ENCODE assay signal across 9 mouse cellular contexts in genomic region chr4:141031733-141032132, GRCm38 (mm10). TPM values are rescaled to one million over a fixed set of nuclear protein-coding genes. Genes with fewer than 3 reads are reported as not detected.
DNase-seq lines count a peak whose midpoint lies in the region; ATAC-seq and TF ChIP-seq lines count a peak whose summit lies in the region.
"Had no signal": no experiment of that assay in that cellular context is flagged by ENCODE, and none has a peak within 500 bp of the region (broad histone marks: within the 10 kb centered on the region; RNA-seq: fewer than 3 reads in every experiment).

No protein-coding gene starts in this region.

- H3K79me2 ChIP-seq in CH12.LX (replicated peaks; ENCODE audit: control insufficient read depth, extremely low read depth, insufficient read depth, poor library complexity, severe bottlenecking): no peaks in the 10 kb centered on the region

- peak; percentile 71 for DNase-seq in CH12.LX (ENCODE audit: extremely low read depth)
- DNase-seq in kidney, postnatal 14 days: peak; percentile 75
- DNase-seq in liver, postnatal 0 days: peak; percentile 83
- DNase-seq in thymus, postnatal 0 days (ENCODE audit: low spot score): peak; percentile 81

- no peaks in the 10 kb centered on the region for H3K4me1 ChIP-seq in CH12.LX (ENCODE audit: control insufficient read depth in 1 of 2, insufficient read depth in 2 of 2)
- no peaks in the 10 kb centered on the region for H3K4me1 ChIP-seq in bone marrow, adult 2 months (ENCODE audit: control insufficient read depth, insufficient read depth, low read length)
- H3K4me1 ChIP-seq in embryonic facial prominence, embryonic 15.5 days: peaks cover 29% of the 10 kb centered on the region
- peaks cover 3% of the 10 kb centered on the region for H3K4me1 ChIP-seq in heart, embryonic 16.5 days (ENCODE audit: control insufficient read depth, insufficient read depth, low read length)
- no peaks in the 10 kb centered on the region for H3K4me1 ChIP-seq in liver, postnatal 0 days (ENCODE audit: insufficient read depth)
- H3K4me1 ChIP-seq in neural tube, embryonic 14.5 days (ENCODE audit: control insufficient read depth, insufficient read depth, low read length): no peaks in the 10 kb centered on the region

- no peak overlapping the region for H3K9ac ChIP-seq in CH12.LX (ENCODE audit: insufficient read depth, low read depth)
- no peak overlapping the region for H3K9ac ChIP-seq in embryonic facial prominence, embryonic 15.5 days
- no peak overlapping the region for H3K9ac ChIP-seq in heart, embryonic 16.5 days (ENCODE audit: low read length)
- H3K9ac ChIP-seq in liver, postnatal 0 days (replicated peaks): no peak overlapping the region
- no peak overlapping the region for H3K9ac ChIP-seq in neural tube, embryonic 14.5 days (replicated peaks; ENCODE audit: low read depth, low read length)

- peak; percentile 91 for TF ChIP-seq RAD21 in CH12.LX (IDR thresholded peaks at IDR 0.05; ENCODE audit: low read depth, low read length)

- in situ Hi-C loops in CH12.LX (cut with MboI; ENCODE audit: low pct_ligation_motif_present, low pct_unique_long_range_greater_than_20kb, low sequenced_read_pairs): no loop called here

- TF ChIP-seq CTCF in CH12.LX (conservative IDR thresholded peaks at IDR 0.05 in 1 of 2, IDR thresholded peaks at IDR 0.05 in 1 of 2; ENCODE audit: low read depth in 2 of 2, low read length in 2 of 2): peak; percentile 51 to 92
- peak; percentile 95 for TF ChIP-seq CTCF in bone marrow, adult 2 months (IDR thresholded peaks at IDR 0.05; ENCODE audit: control insufficient read depth, insufficient read depth, low read length)
- TF ChIP-seq CTCF in liver, postnatal 0 days (IDR thresholded peaks at IDR 0.05; ENCODE audit: low read depth): peak; percentile 97

- no peak for TF ChIP-seq POLR2A in CH12.LX (IDR thresholded peaks at IDR 0.05; ENCODE audit: low read depth, low read length)
- TF ChIP-seq POLR2A in bone marrow, adult 2 months (IDR thresholded peaks at IDR 0.05; ENCODE audit: borderline replicate concordance, control insufficient read depth, low read depth, low read length): no peak

- H3K36me3 ChIP-seq in CH12.LX (replicated peaks in 1 of 2; ENCODE audit: control insufficient read depth in 1 of 2, insufficient read depth in 1 of 2, low read length in 1 of 2): peaks cover 7 to 84% of the 10 kb centered on the region in 2 experiments
- peaks cover 40% of the 10 kb centered on the region for H3K36me3 ChIP-seq in embryonic facial prominence, embryonic 15.5 days
- H3K36me3 ChIP-seq in heart, embryonic 16.5 days (ENCODE audit: control insufficient read depth, insufficient read depth): peaks cover 2% of the 10 kb centered on the region; the same call in 1 of the 2 replicates
- H3K36me3 ChIP-seq in liver, postnatal 0 days (replicated peaks; ENCODE audit: insufficient read depth, low read length): no peaks in the 10 kb centered on the region
- peaks cover 5% of the 10 kb centered on the region; the same call in 1 of the 2 replicates for H3K36me3 ChIP-seq in neural tube, embryonic 14.5 days (ENCODE audit: control insufficient read depth, insufficient read depth, low read length)

- no peak for TF ChIP-seq EP300 in CH12.LX (IDR thresholded peaks at IDR 0.05; ENCODE audit: low read length)
- TF ChIP-seq EP300 in liver, postnatal 0 days (IDR thresholded peaks at IDR 0.05; ENCODE audit: low read depth): no peak

- no peaks in the 10 kb centered on the region for H3K9me3 ChIP-seq in CH12.LX (replicated peaks; ENCODE audit: low read length)
- H3K9me3 ChIP-seq in embryonic facial prominence, embryonic 15.5 days (replicated peaks): no peaks in the 10 kb centered on the region
- H3K9me3 ChIP-seq in heart, embryonic 16.5 days (replicated peaks; ENCODE audit: control insufficient read depth, low read length): no peaks in the 10 kb centered on the region
- no peaks in the 10 kb centered on the region for H3K9me3 ChIP-seq in liver, postnatal 0 days (ENCODE audit: low read length)
- no peaks in the 10 kb centered on the region for H3K9me3 ChIP-seq in neural tube, embryonic 14.5 days (ENCODE audit: control insufficient read depth, low read length)

- dilution Hi-C loops in CH12.LX (cut with MboI; ENCODE audit: extremely low pct_ligation_motif_present, extremely low pct_unique_long_range_greater_than_20kb, low sequenced_read_pairs): no loop called here

- H3K27me3 ChIP-seq in CH12.LX (replicated peaks): no peaks in the 10 kb centered on the region
- no peaks in the 10 kb centered on the region for H3K27me3 ChIP-seq in embryonic facial prominence, embryonic 15.5 days
- H3K27me3 ChIP-seq in heart, embryonic 16.5 days (ENCODE audit: control insufficient read depth, insufficient read depth, low read length): no peaks in the 10 kb centered on the region
- H3K27me3 ChIP-seq in liver, postnatal 0 days (ENCODE audit: insufficient read depth, low read length): no peaks in the 10 kb centered on the region
- H3K27me3 ChIP-seq in neural tube, embryonic 14.5 days (ENCODE audit: control insufficient read depth, insufficient read depth, low read length): no peaks in the 10 kb centered on the region

- no peak overlapping the region for H3K4me2 ChIP-seq in CH12.LX (ENCODE audit: insufficient read depth, low read depth, poor library complexity, severe bottlenecking)
- no peak overlapping the region for H3K4me2 ChIP-seq in embryonic facial prominence, embryonic 15.5 days (replicated peaks)
- no peak overlapping the region for H3K4me2 ChIP-seq in heart, embryonic 16.5 days (ENCODE audit: low read depth, low read length)
- no peak overlapping the region for H3K4me2 ChIP-seq in liver, postnatal 0 days (ENCODE audit: low read depth, low read length)
- no peak overlapping the region for H3K4me2 ChIP-seq in neural tube, embryonic 14.5 days (ENCODE audit: low read depth, low read length)

- ATAC-seq in embryonic facial prominence, embryonic 15.5 days (ENCODE audit: insufficient number of reproducible peaks, low FRiP score, low TSS enrichment, low read depth): peak; percentile 68; the same call in 1 of the 2 replicates
- peak; percentile 67 for ATAC-seq in heart, embryonic 16.5 days (replicated peaks; ENCODE audit: extremely low read depth, insufficient read depth, low FRiP score)
- ATAC-seq in liver, postnatal 0 days: peak; percentile 44
- ATAC-seq in neural tube, embryonic 14.5 days (ENCODE audit: low read depth): peak; percentile 71; the same call in 1 of the 2 replicates

- H3K27ac ChIP-seq in CH12.LX (ENCODE audit: insufficient read depth, low read depth): no peak overlapping the region
- no peak overlapping the region for H3K27ac ChIP-seq in bone marrow, adult 2 months (ENCODE audit: control insufficient read depth, insufficient read depth, low read depth, low read length, poor library complexity)
- 0 out of 2 replicates have a peak overlapping the region, but pooled peaks have one; percentile 34 for H3K27ac ChIP-seq in embryonic facial prominence, embryonic 15.5 days (replicated peaks)
- H3K27ac ChIP-seq in heart, embryonic 16.5 days (ENCODE audit: low read length): no peak overlapping the region
- H3K27ac ChIP-seq in liver, postnatal 0 days (ENCODE audit: low read depth): no peak overlapping the region
- no peak overlapping the region for H3K27ac ChIP-seq in neural tube, embryonic 14.5 days (ENCODE audit: low read depth, low read length)

- H3K4me3 ChIP-seq in CH12.LX (replicated peaks in 1 of 3; ENCODE audit: low read depth in 2 of 3, low read length in 2 of 3, poor library complexity in 1 of 3): no peak overlapping the region
- no peak overlapping the region for H3K4me3 ChIP-seq in bone marrow, adult 2 months (replicated peaks; ENCODE audit: control insufficient read depth, low read depth, low read length)
- H3K4me3 ChIP-seq in embryonic facial prominence, embryonic 15.5 days (replicated peaks): no peak overlapping the region
- no peak overlapping the region for H3K4me3 ChIP-seq in heart, embryonic 16.5 days (ENCODE audit: low read length)
- H3K4me3 ChIP-seq in liver, postnatal 0 days (ENCODE audit: low read depth, low read length): no peak overlapping the region
- no peak overlapping the region for H3K4me3 ChIP-seq in neural tube, embryonic 14.5 days (ENCODE audit: low read depth, low read length)

- 8% methylated on average over 6 of the region's 6 CpGs for WGBS in bone marrow, adult 2 months
- 13% methylated on average over 6 of the region's 6 CpGs for WGBS in embryonic facial prominence, embryonic 15.5 days
- WGBS in heart, embryonic 16.5 days: 6% methylated on average over 6 of the region's 6 CpGs
- 12% methylated on average over 6 of the region's 6 CpGs for WGBS in liver, postnatal 0 days (ENCODE audit: insufficient replicate concordance)
- 16% methylated on average over 6 of the region's 6 CpGs for WGBS in neural tube, embryonic 14.5 days

RNA-seq across cellular contexts. Expression of gene Mfap2, which starts 21.5 kb away (rescaled TPM):
- total RNA-seq in CH12.LX (2012; rRNA removed) (not detected in 2 replicates), CH12.LX (2014; rRNA removed) (not detected in 2 replicates)
- polyA plus RNA-seq in CH12.LX (2012; ENCODE audit: insufficient read length, low read depth): not detected in 2 replicates
- polyA plus RNA-seq in bone marrow, adult 2 months (2011; ENCODE audit: insufficient read depth, insufficient read length, low replicate concordance, missing spikeins): 1.9 and 4.0 TPM in 2 replicates
- 923 and 969 TPM in 2 replicates for polyA plus RNA-seq in embryonic facial prominence, embryonic 15.5 days (2015; fragmentation: Nextera tagmentation; extraction: Ambion mirVana)
- 197 and 233 TPM in 2 replicates for polyA plus RNA-seq in heart, embryonic 16.5 days (2015; fragmentation: Nextera tagmentation; extraction: Ambion mirVana)
- 14.1 and 14.6 TPM in 2 replicates for polyA plus RNA-seq in liver, postnatal 0 days (2015; fragmentation: Nextera tagmentation; extraction: Ambion mirVana)
- 109 and 229 TPM in 2 replicates for polyA plus RNA-seq in neural tube, embryonic 14.5 days (2014; fragmentation: Nextera tagmentation; extraction: Ambion mirVana)
- 24.4 and 32.8 TPM in 2 replicates for polyA plus RNA-seq in thymus, postnatal 0 days (2015; fragmentation: Nextera tagmentation; extraction: Ambion mirVana)

RNA-seq across cellular contexts. Expression of gene Crocc, which starts 28.6 kb away (rescaled TPM):
- total RNA-seq in CH12.LX (2012; rRNA removed) (5.9 and 8.3 TPM in 2 replicates), CH12.LX (2014; rRNA removed) (3.5 and 4.3 TPM in 2 replicates)
- 4.8 and 8.6 TPM in 2 replicates for polyA plus RNA-seq in CH12.LX (2012; ENCODE audit: insufficient read length, low read depth)
- polyA plus RNA-seq in bone marrow, adult 2 months (2011; ENCODE audit: insufficient read depth, insufficient read length, low replicate concordance, missing spikeins): 4.6 and 9.6 TPM in 2 replicates
- 6.9 and 7.0 TPM in 2 replicates for polyA plus RNA-seq in embryonic facial prominence, embryonic 15.5 days (2015; fragmentation: Nextera tagmentation; extraction: Ambion mirVana)
- polyA plus RNA-seq in heart, embryonic 16.5 days (2015; fragmentation: Nextera tagmentation; extraction: Ambion mirVana): 3.0 and 4.2 TPM in 2 replicates
- 0.32 and 0.47 TPM in 2 replicates for polyA plus RNA-seq in liver, postnatal 0 days (2015; fragmentation: Nextera tagmentation; extraction: Ambion mirVana)
- polyA plus RNA-seq in neural tube, embryonic 14.5 days (2014; fragmentation: Nextera tagmentation; extraction: Ambion mirVana): 4.8 and 5.2 TPM in 2 replicates
- 1.9 and 2.1 TPM in 2 replicates for polyA plus RNA-seq in thymus, postnatal 0 days (2015; fragmentation: Nextera tagmentation; extraction: Ambion mirVana)

RNA-seq across cellular contexts. Expression of gene Atp13a2, which starts 45.1 kb away (rescaled TPM):
- total RNA-seq in CH12.LX (2012; rRNA removed) (47.6 and 48.5 TPM in 2 replicates), CH12.LX (2014; rRNA removed) (22.2 and 24.8 TPM in 2 replicates)
- polyA plus RNA-seq in CH12.LX (2012; ENCODE audit: insufficient read length, low read depth): 44.2 and 54.7 TPM in 2 replicates
- polyA plus RNA-seq in bone marrow, adult 2 months (2011; ENCODE audit: insufficient read depth, insufficient read length, low replicate concordance, missing spikeins): 28.4 and 46.7 TPM in 2 replicates
- 47.2 and 48.1 TPM in 2 replicates for polyA plus RNA-seq in embryonic facial prominence, embryonic 15.5 days (2015; fragmentation: Nextera tagmentation; extraction: Ambion mirVana)
- polyA plus RNA-seq in heart, embryonic 16.5 days (2015; fragmentation: Nextera tagmentation; extraction: Ambion mirVana): 28.9 and 30.7 TPM in 2 replicates
- 13.2 and 15.8 TPM in 2 replicates for polyA plus RNA-seq in liver, postnatal 0 days (2015; fragmentation: Nextera tagmentation; extraction: Ambion mirVana)
- 155 and 160 TPM in 2 replicates for polyA plus RNA-seq in neural tube, embryonic 14.5 days (2014; fragmentation: Nextera tagmentation; extraction: Ambion mirVana)
- polyA plus RNA-seq in thymus, postnatal 0 days (2015; fragmentation: Nextera tagmentation; extraction: Ambion mirVana): 39.0 and 41.8 TPM in 2 replicates

RNA-seq across cellular contexts. Expression of gene Necap2, which starts 46.4 kb away (rescaled TPM):
- total RNA-seq in CH12.LX (2012; rRNA removed) (32.6 and 38.9 TPM in 2 replicates), CH12.LX (2014; rRNA removed) (34.8 and 41.0 TPM in 2 replicates)
- polyA plus RNA-seq in CH12.LX (2012; ENCODE audit: insufficient read length, low read depth): 41.7 and 45.1 TPM in 2 replicates
- polyA plus RNA-seq in bone marrow, adult 2 months (2011; ENCODE audit: insufficient read depth, insufficient read length, low replicate concordance, missing spikeins): 69.2 and 91.5 TPM in 2 replicates
- 88.0 and 93.4 TPM in 2 replicates for polyA plus RNA-seq in embryonic facial prominence, embryonic 15.5 days (2015; fragmentation: Nextera tagmentation; extraction: Ambion mirVana)
- 49.8 and 50.1 TPM in 2 replicates for polyA plus RNA-seq in heart, embryonic 16.5 days (2015; fragmentation: Nextera tagmentation; extraction: Ambion mirVana)
- polyA plus RNA-seq in liver, postnatal 0 days (2015; fragmentation: Nextera tagmentation; extraction: Ambion mirVana): 47.1 and 53.0 TPM in 2 replicates
- 37.0 and 49.9 TPM in 2 replicates for polyA plus RNA-seq in neural tube, embryonic 14.5 days (2014; fragmentation: Nextera tagmentation; extraction: Ambion mirVana)
- 93.7 and 103 TPM in 2 replicates for polyA plus RNA-seq in thymus, postnatal 0 days (2015; fragmentation: Nextera tagmentation; extraction: Ambion mirVana)

RNA-seq across cellular contexts. Expression of gene Spata21, which starts 56.4 kb away (rescaled TPM):
- not detected in 2 replicates for total RNA-seq in CH12.LX (2012; rRNA removed)
- total RNA-seq in CH12.LX (2014; rRNA removed): not detected in 2 replicates
- not detected in 2 replicates for polyA plus RNA-seq in CH12.LX (2012; ENCODE audit: insufficient read length, low read depth)
- not detected in 2 replicates for polyA plus RNA-seq in bone marrow, adult 2 months (2011; ENCODE audit: insufficient read depth, insufficient read length, low replicate concordance, missing spikeins)
- polyA plus RNA-seq in embryonic facial prominence, embryonic 15.5 days (2015; fragmentation: Nextera tagmentation; extraction: Ambion mirVana): 0.20 and 0.28 TPM in 2 replicates
- polyA plus RNA-seq in heart, embryonic 16.5 days (2015; fragmentation: Nextera tagmentation; extraction: Ambion mirVana): 0.08 TPM in 1 of 2 replicates, not detected in the other
- polyA plus RNA-seq in liver, postnatal 0 days (2015; fragmentation: Nextera tagmentation; extraction: Ambion mirVana): not detected in 2 replicates
- 0.50 and 0.79 TPM in 2 replicates for polyA plus RNA-seq in neural tube, embryonic 14.5 days (2014; fragmentation: Nextera tagmentation; extraction: Ambion mirVana)
- polyA plus RNA-seq in thymus, postnatal 0 days (2015; fragmentation: Nextera tagmentation; extraction: Ambion mirVana): 0.15 and 0.17 TPM in 2 replicates
- polyA plus RNA-seq: heart, embryonic 14.5 days had no signal
